Mouse (Mus musculus): ENCODE results near the gene Ubox5. TPM values are rescaled to one million over a fixed set of nuclear protein-coding genes. Genes with fewer than 3 reads are reported as not detected.
"Not testable (repeated sequence)": the region's sequence is repeated elsewhere in the genome, so short reads cannot be mapped to it uniquely, and the experiment has no call there.

Gene Ubox5
- polyA plus RNA-seq, 1 experiment from 2014 or later, result 4.5 TPM

DNA sequence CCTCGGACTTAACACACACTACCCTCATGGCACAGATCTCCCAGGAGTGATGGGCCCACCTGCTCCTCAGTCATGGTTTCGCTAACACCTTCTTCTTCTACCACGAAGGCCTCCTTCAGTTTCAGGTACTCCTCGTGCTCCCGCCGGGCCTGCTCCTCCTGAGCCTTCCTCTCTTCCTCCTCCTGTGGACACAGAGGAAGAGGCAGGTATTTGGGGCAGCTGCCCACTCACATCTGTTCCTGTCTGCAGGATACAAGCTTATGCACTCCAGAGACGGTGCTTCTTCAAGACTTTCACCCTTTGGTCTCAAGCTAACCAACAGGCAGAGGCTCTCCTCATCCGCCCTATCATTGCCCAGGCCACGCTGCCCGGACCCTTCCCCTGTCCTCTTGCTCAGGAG is 28.7 kb upstream of the Ubox5 start:
- Histone ChIP-seq H3K9me3 (ENCODE audit: control insufficient read depth) (no peaks in the 10 kb centered on the region), H3K4me1 (replicated peaks; ENCODE audit: control insufficient read depth, insufficient read depth, low read length) (no peaks in the 10 kb centered on the region), H3K4me2 (replicated peaks; ENCODE audit: low read depth) (no peak overlapping the region), H3K27ac (ENCODE audit: low read depth, low read length) (no peak overlapping the region), H3K9ac (ENCODE audit: low read depth, low read length) (no peak overlapping the region), H3K36me3 (ENCODE audit: control insufficient read depth, insufficient read depth) (peaks cover 86% of the 10 kb centered on the region), H3K27me3 (replicated peaks; ENCODE audit: control insufficient read depth, insufficient read depth, low read length) (no peaks in the 10 kb centered on the region), H3K4me3 (ENCODE audit: low read depth, low read length) (no peak overlapping the region)
- 95% methylated on average over 10 of the region's 10 CpGs for WGBS
- TF ChIP-seq CTCF (IDR thresholded peaks at IDR 0.05; ENCODE audit: low read depth), result no peak
- ATAC-seq, result no peak

DNA sequence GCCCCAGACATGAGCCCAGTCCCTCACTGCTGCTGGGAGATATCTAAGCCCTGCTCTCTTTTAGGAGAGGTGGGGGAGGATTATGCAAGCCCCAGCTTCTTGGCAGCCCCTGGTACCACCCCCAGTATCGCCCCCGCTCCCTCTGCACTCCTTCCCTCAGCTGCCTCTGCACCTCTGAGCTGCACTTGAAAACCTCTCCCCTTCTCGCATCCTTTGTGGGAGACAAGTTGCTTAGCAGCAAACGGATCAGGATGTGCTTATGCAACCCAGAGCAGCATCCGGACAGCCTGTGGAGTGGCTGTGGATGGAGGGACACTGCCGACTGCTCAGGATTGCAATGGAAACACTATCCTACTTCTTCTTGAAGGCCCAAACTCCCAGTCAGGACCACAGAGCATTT is 27.7 kb upstream of the Ubox5 start:
- Histone ChIP-seq H3K9ac (ENCODE audit: low read depth, low read length) (no peak overlapping the region), H3K4me2 (replicated peaks; ENCODE audit: low read depth) (no peak overlapping the region), H3K4me1 (replicated peaks; ENCODE audit: control insufficient read depth, insufficient read depth, low read length) (no peaks in the 10 kb centered on the region), H3K36me3 (ENCODE audit: control insufficient read depth, insufficient read depth) (peaks cover 85% of the 10 kb centered on the region), H3K4me3 (ENCODE audit: low read depth, low read length) (no peak overlapping the region), H3K27me3 (replicated peaks; ENCODE audit: control insufficient read depth, insufficient read depth, low read length) (no peaks in the 10 kb centered on the region), H3K27ac (ENCODE audit: low read depth, low read length) (no peak overlapping the region), H3K9me3 (ENCODE audit: control insufficient read depth) (no peaks in the 10 kb centered on the region)
- 90% methylated on average over 6 of the region's 6 CpGs for WGBS
- no peak for ATAC-seq
- TF ChIP-seq CTCF (IDR thresholded peaks at IDR 0.05; ENCODE audit: low read depth), result no peak

- H3K9ac ChIP-seq (ENCODE audit: low read depth, low read length), result no peak overlapping the region
- TF ChIP-seq CTCF (IDR thresholded peaks at IDR 0.05; ENCODE audit: low read depth), result no peak
- H3K27me3 ChIP-seq (replicated peaks; ENCODE audit: control insufficient read depth, insufficient read depth, low read length), result no peaks in the 10 kb centered on the region
- H3K27ac ChIP-seq (ENCODE audit: low read depth, low read length), result no peak overlapping the region
- no peak overlapping the region for H3K4me2 ChIP-seq (replicated peaks; ENCODE audit: low read depth)
- no peak overlapping the region for H3K4me3 ChIP-seq (ENCODE audit: low read depth, low read length)
- H3K4me1 ChIP-seq (replicated peaks; ENCODE audit: control insufficient read depth, insufficient read depth, low read length), result no peaks in the 10 kb centered on the region
- H3K36me3 ChIP-seq (ENCODE audit: control insufficient read depth, insufficient read depth), result peaks cover 76% of the 10 kb centered on the region
- WGBS, result 94% methylated on average over 9 of the region's 9 CpGs
- H3K9me3 ChIP-seq (ENCODE audit: control insufficient read depth), result no peaks in the 10 kb centered on the region
- no peak for ATAC-seq
Observed at GRCm38 (mm10) chr2:130656536-130656935, 26.7 kb upstream of the Ubox5 start.

GRCm38 (mm10) chr2:130655660-130656339 is 26.0 kb upstream of the Ubox5 start:
- Histone ChIP-seq H3K4me2 (replicated peaks; ENCODE audit: low read depth) (no peak overlapping the region), H3K9ac (ENCODE audit: low read depth, low read length) (no peak overlapping the region), H3K9me3 (ENCODE audit: control insufficient read depth) (no peaks in the 10 kb centered on the region), H3K27ac (ENCODE audit: low read depth, low read length) (no peak overlapping the region), H3K4me1 (replicated peaks; ENCODE audit: control insufficient read depth, insufficient read depth, low read length) (no peaks in the 10 kb centered on the region), H3K36me3 (ENCODE audit: control insufficient read depth, insufficient read depth) (peaks cover 69% of the 10 kb centered on the region), H3K4me3 (ENCODE audit: low read depth, low read length) (no peak overlapping the region), H3K27me3 (replicated peaks; ENCODE audit: control insufficient read depth, insufficient read depth, low read length) (no peaks in the 10 kb centered on the region)
- TF ChIP-seq CTCF (IDR thresholded peaks at IDR 0.05; ENCODE audit: low read depth), result no peak
- WGBS, result 90% methylated on average over 6 of the region's 6 CpGs
- no peak for ATAC-seq

DNA sequence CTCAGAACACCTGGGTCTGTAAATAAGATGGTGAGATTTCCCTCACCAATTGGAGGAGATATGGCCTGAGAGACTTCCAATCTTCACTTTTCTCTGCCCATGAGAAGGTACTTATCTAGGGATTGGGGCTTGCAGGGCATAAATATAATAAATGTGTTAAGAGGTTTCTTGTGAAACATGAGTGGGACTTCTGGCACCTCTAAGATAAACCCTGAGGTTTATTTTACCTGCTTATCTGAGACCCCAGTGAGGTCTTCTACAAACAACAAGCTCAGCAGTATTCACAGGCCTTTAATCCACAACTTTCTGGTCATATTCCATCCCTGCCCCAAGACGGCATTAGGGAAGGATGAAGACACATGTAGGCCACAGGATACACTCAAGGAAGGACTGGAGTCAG is 23.9 kb upstream of the Ubox5 start:
- no peak for ATAC-seq
- Histone ChIP-seq H3K9ac (ENCODE audit: low read depth, low read length) (no peak overlapping the region), H3K4me2 (replicated peaks; ENCODE audit: low read depth) (no peak overlapping the region), H3K27me3 (replicated peaks; ENCODE audit: control insufficient read depth, insufficient read depth, low read length) (no peaks in the 10 kb centered on the region), H3K4me1 (replicated peaks; ENCODE audit: control insufficient read depth, insufficient read depth, low read length) (no peaks in the 10 kb centered on the region), H3K27ac (ENCODE audit: low read depth, low read length) (no peak overlapping the region), H3K36me3 (ENCODE audit: control insufficient read depth, insufficient read depth) (peaks cover 51% of the 10 kb centered on the region), H3K9me3 (ENCODE audit: control insufficient read depth) (no peaks in the 10 kb centered on the region), H3K4me3 (ENCODE audit: low read depth, low read length) (no peak overlapping the region)
- 81% methylated on average over 1 of the region's 1 CpGs for WGBS
- no peak for TF ChIP-seq CTCF (IDR thresholded peaks at IDR 0.05; ENCODE audit: low read depth)

DNA sequence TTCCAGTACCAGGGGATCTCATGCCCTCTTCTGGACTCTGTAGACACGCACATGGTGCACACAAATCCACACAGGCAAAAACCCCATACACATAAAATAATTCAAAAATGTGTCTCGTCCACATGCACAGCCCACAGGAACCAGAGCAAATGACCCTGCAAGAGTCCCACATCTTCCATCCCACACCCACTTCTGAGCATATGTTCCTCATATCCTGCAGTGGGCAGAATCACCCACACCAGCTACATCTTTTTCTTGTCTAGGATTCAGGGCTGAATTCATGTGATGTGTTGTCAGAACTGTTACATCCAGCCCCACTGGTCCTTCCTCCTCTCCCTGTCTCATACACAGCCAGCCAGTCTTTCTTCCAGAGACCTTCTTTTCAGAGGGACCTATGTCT is 23.5 kb upstream of the Ubox5 start:
- TF ChIP-seq CTCF (IDR thresholded peaks at IDR 0.05; ENCODE audit: low read depth), result no peak
- Histone ChIP-seq H3K9me3 (ENCODE audit: control insufficient read depth) (no peaks in the 10 kb centered on the region), H3K4me3 (ENCODE audit: low read depth, low read length) (no peak overlapping the region), H3K27ac (ENCODE audit: low read depth, low read length) (no peak overlapping the region), H3K9ac (ENCODE audit: low read depth, low read length) (no peak overlapping the region), H3K27me3 (replicated peaks; ENCODE audit: control insufficient read depth, insufficient read depth, low read length) (no peaks in the 10 kb centered on the region), H3K36me3 (ENCODE audit: control insufficient read depth, insufficient read depth) (peaks cover 46% of the 10 kb centered on the region), H3K4me2 (replicated peaks; ENCODE audit: low read depth) (no peak overlapping the region), H3K4me1 (replicated peaks; ENCODE audit: control insufficient read depth, insufficient read depth, low read length) (no peaks in the 10 kb centered on the region)
- 92% methylated on average over 2 of the region's 2 CpGs for WGBS
- ATAC-seq, result no peak

DNA sequence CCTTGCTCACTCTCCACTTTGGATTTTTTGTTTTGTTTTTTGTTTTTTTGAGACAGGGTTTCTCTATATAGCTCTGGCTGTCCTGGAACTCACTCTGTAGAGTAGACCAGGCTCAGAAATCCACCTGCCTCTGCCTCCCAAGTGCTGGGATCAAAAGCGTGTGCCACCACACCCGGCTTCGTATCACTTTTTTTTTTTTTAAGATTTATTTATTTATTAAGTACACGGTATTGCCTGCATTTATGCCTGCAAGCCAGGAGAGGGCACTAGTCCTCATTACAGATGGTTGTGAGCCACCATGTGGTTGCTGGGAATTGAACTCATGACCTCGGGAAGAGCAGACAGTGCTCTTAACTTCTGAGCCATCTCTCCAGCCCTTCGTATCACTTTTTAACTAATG is 19.2 kb upstream of the Ubox5 start:
- H3K36me3 ChIP-seq (ENCODE audit: control insufficient read depth, insufficient read depth); H3K27ac ChIP-seq (ENCODE audit: low read depth, low read length); H3K4me1 ChIP-seq (replicated peaks; ENCODE audit: control insufficient read depth, insufficient read depth, low read length); ATAC-seq; H3K4me2 ChIP-seq (replicated peaks; ENCODE audit: low read depth); H3K27me3 ChIP-seq (replicated peaks; ENCODE audit: control insufficient read depth, insufficient read depth, low read length); H3K4me3 ChIP-seq (ENCODE audit: low read depth, low read length); H3K9me3 ChIP-seq (ENCODE audit: control insufficient read depth); H3K9ac ChIP-seq (ENCODE audit: low read depth, low read length): not testable (repeated sequence)
- WGBS, result 82% methylated on average over 6 of the region's 6 CpGs

Data from intestine, postnatal 0 days (tissue).